Mouse (Mus musculus) E14TG2a.4 (cell line): Measurements from ENCODE around the gene Cilp2.

Experiments used
- CTCF ChIP-seq: conservative IDR thresholded peaks from 2 replicates; pipeline ENCODE4 v1.5.1; 2014; ENCODE audit warnings: low read length
- POU5F1 ChIP-seq: IDR thresholded peaks from 2 replicates; pipeline ENCODE4 v1.6.1; 2014; ENCODE audit warnings: low read length, borderline replicate concordance

- TF ChIP-seq CTCF (no peak), POU5F1 (no peak)
Measured at GRCm38 (mm10) chr8:69918506-69918905, 31.0 kb upstream of the Cilp2 start.
